Mouse (Mus musculus): ENCODE measurements around the gene Gm27027. TPM values are rescaled to one million over a fixed set of nuclear protein-coding genes. Genes with fewer than 3 reads are reported as not detected.

Gm27027 gene
- polyA plus RNA-seq, 1 experiment = not detected

DNA sequence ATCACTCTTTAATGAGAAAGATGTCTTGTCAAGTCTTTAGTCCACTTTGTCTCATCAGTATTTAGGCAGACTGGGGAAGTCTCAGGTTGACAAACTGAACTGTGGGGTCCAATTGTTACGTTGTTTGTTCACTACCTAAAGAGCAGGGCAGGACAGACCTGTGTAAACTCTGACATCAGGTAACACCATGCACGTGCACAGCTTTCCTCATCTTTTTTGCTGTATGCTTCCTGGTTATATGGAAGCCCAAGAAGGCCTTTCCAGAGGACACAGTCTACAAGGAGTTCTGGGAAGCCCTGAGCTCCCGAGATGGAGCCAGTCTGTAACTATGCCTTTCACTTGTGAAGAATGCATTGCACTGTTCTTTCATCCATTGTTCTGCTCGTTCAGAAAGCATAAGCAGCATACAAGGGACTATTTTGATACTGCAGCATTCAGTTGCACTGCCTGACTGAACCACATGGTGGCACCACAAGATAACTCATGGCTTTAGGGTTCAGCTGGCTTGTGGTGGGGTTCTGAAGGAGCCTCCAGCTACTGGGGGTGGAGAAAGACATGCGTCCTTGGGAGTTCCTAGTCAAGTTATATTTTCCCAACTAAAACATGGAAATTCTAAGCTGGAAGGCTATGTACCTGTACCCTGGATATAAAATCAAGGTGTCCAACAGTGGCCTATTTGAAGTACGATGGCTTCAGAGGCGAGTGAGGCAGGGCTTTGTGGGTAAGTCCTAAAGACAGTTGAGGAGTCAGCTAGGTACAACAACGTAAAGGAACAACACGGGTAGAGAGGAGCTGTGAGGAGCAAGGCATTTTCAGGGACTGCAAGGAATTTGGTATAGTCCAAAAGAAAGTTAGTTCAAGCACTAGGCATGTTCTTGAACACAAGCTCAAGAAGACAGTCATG is 39.5 kb upstream of the Gm27027 start:
- Histone ChIP-seq H3K27ac (ENCODE audit: control insufficient read depth, insufficient read depth, low read depth, low read length) (no peak overlapping the region), H3K4me3 (ENCODE audit: control insufficient read depth, low read depth, low read length) (no peak overlapping the region), H3K4me1 (ENCODE audit: control insufficient read depth, insufficient read depth, low read length) (no peaks in the 10 kb centered on the region), H3K27me3 (ENCODE audit: control insufficient read depth, insufficient read depth, low read length) (no peaks in the 10 kb centered on the region), H3K36me3 (ENCODE audit: control insufficient read depth, insufficient read depth, low read length) (no peaks in the 10 kb centered on the region; the same call in 1 of the 2 replicates)
- TF ChIP-seq CTCF (IDR thresholded peaks at IDR 0.05; ENCODE audit: control insufficient read depth, insufficient read depth, insufficient replicate concordance, low read depth, low read length) (peak; percentile 41; the same call in 1 of the 2 replicates), POLR2A (IDR thresholded peaks at IDR 0.05; ENCODE audit: control insufficient read depth, low read depth, low read length) (no peak)

- Histone ChIP-seq H3K27me3 (ENCODE audit: control insufficient read depth, insufficient read depth, low read length) (no peaks in the 10 kb centered on the region), H3K27ac (ENCODE audit: control insufficient read depth, insufficient read depth, low read depth, low read length) (no peak overlapping the region), H3K36me3 (ENCODE audit: control insufficient read depth, insufficient read depth, low read length) (no peaks in the 10 kb centered on the region; the same call in 1 of the 2 replicates), H3K4me1 (ENCODE audit: control insufficient read depth, insufficient read depth, low read length) (no peaks in the 10 kb centered on the region), H3K4me3 (ENCODE audit: control insufficient read depth, low read depth, low read length) (no peak overlapping the region)
- no peak for TF ChIP-seq POLR2A (IDR thresholded peaks at IDR 0.05; ENCODE audit: control insufficient read depth, low read depth, low read length)
- no peak for TF ChIP-seq CTCF (IDR thresholded peaks at IDR 0.05; ENCODE audit: control insufficient read depth, insufficient read depth, insufficient replicate concordance, low read depth, low read length)
Observed at GRCm38 (mm10) chr2:94030602-94031001, 34.4 kb upstream of the Gm27027 start.

DNA sequence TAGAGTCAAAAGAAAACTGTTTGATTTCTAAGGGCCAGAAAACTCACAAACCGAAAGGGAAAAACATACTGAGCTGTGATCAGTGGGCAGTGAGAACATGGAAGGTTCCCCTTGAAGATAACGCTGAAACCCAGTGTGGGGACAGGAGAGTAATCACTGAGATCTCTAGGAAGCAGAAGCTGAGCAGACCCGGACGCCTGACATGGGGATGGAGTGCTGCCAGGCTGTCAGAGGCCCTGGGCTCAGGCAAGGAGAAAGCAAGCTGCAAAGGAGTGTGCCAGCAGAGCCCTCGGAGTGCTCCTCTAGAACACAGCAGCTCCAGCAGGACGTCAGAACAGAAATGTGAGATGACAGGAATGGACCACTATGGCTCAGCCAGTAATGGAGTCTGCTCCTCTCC is 28.5 kb upstream of the Gm27027 start:
- Histone ChIP-seq H3K4me3 (ENCODE audit: control insufficient read depth, low read depth, low read length) (no peak overlapping the region), H3K27ac (ENCODE audit: control insufficient read depth, insufficient read depth, low read depth, low read length) (no peak overlapping the region), H3K4me1 (ENCODE audit: control insufficient read depth, insufficient read depth, low read length) (no peaks in the 10 kb centered on the region), H3K27me3 (ENCODE audit: control insufficient read depth, insufficient read depth, low read length) (no peaks in the 10 kb centered on the region), H3K36me3 (ENCODE audit: control insufficient read depth, insufficient read depth, low read length) (no peaks in the 10 kb centered on the region)
- no peak for TF ChIP-seq POLR2A (IDR thresholded peaks at IDR 0.05; ENCODE audit: control insufficient read depth, low read depth, low read length)
- TF ChIP-seq CTCF (IDR thresholded peaks at IDR 0.05; ENCODE audit: control insufficient read depth, insufficient read depth, insufficient replicate concordance, low read depth, low read length) = no peak

- TF ChIP-seq CTCF (IDR thresholded peaks at IDR 0.05; ENCODE audit: control insufficient read depth, insufficient read depth, insufficient replicate concordance, low read depth, low read length) (no peak), POLR2A (IDR thresholded peaks at IDR 0.05; ENCODE audit: control insufficient read depth, low read depth, low read length) (peak; percentile 87)
- Histone ChIP-seq H3K36me3 (ENCODE audit: control insufficient read depth, insufficient read depth, low read length) (peaks cover 2% of the 10 kb centered on the region; the same call in 1 of the 2 replicates), H3K27ac (ENCODE audit: control insufficient read depth, insufficient read depth, low read depth, low read length) (peak within 1 kb of the TSS; percentile 85), H3K27me3 (ENCODE audit: control insufficient read depth, insufficient read depth, low read length) (no peaks in the 10 kb centered on the region), H3K4me3 (ENCODE audit: control insufficient read depth, low read depth, low read length) (peak within 1 kb of the TSS; percentile 95), H3K4me1 (ENCODE audit: control insufficient read depth, insufficient read depth, low read length) (peaks cover 2% of the 10 kb centered on the region; the same call in 1 of the 2 replicates)
Observed at GRCm38 (mm10) chr2:94010335-94011291, 14.5 kb upstream of the Gm27027 start, which contains the start of gene Alkbh3. Gene Alkbh3 (minus strand): TSS chr2:94010807.

- peaks cover 6% of the 10 kb centered on the region for H3K36me3 ChIP-seq (ENCODE audit: control insufficient read depth, insufficient read depth, low read length)
- H3K27ac ChIP-seq (ENCODE audit: control insufficient read depth, insufficient read depth, low read depth, low read length) = no peak overlapping the region
- no peaks in the 10 kb centered on the region for H3K27me3 ChIP-seq (ENCODE audit: control insufficient read depth, insufficient read depth, low read length)
- no peaks in the 10 kb centered on the region for H3K4me1 ChIP-seq (ENCODE audit: control insufficient read depth, insufficient read depth, low read length)
- TF ChIP-seq CTCF (IDR thresholded peaks at IDR 0.05; ENCODE audit: control insufficient read depth, insufficient read depth, insufficient replicate concordance, low read depth, low read length) = peak; percentile 68; the same call in 1 of the 2 replicates
- no peak for TF ChIP-seq POLR2A (IDR thresholded peaks at IDR 0.05; ENCODE audit: control insufficient read depth, low read depth, low read length)
- no peak overlapping the region for H3K4me3 ChIP-seq (ENCODE audit: control insufficient read depth, low read depth, low read length)
Observed at GRCm38 (mm10) chr2:94002331-94002730, 6.2 kb upstream of the Gm27027 start.

DNA sequence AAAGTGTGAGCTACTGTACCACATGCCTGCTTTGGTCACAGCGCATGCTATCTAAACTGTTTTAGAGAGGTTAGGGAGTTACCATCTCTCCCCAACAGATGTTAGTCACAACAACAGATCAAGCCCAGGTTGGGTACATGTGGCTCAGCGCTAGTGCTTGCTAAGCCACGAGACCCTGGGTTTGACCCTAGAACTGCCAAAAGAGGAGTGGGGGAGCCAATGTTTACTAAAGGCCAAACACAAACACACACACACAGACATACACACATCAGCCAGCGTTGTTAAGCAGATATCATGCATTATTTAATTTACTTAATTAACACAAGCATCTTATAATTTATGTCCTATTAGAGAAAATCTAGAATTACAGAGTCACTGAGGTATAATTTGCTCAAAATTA is 5.8 kb upstream of the Gm27027 start:
- H3K4me1 ChIP-seq (ENCODE audit: control insufficient read depth, insufficient read depth, low read length) = no peaks in the 10 kb centered on the region
- H3K27ac ChIP-seq (ENCODE audit: control insufficient read depth, insufficient read depth, low read depth, low read length) = no peak overlapping the region
- H3K27me3 ChIP-seq (ENCODE audit: control insufficient read depth, insufficient read depth, low read length) = no peaks in the 10 kb centered on the region
- peaks cover 6% of the 10 kb centered on the region for H3K36me3 ChIP-seq (ENCODE audit: control insufficient read depth, insufficient read depth, low read length)
- H3K4me3 ChIP-seq (ENCODE audit: control insufficient read depth, low read depth, low read length) = no peak overlapping the region
- TF ChIP-seq POLR2A (IDR thresholded peaks at IDR 0.05; ENCODE audit: control insufficient read depth, low read depth, low read length) (no peak), CTCF (IDR thresholded peaks at IDR 0.05; ENCODE audit: control insufficient read depth, insufficient read depth, insufficient replicate concordance, low read depth, low read length) (no peak)

All from testis, adult 2 months (tissue).